Mouse (Mus musculus) liver, adult 2 months (tissue): ENCODE measurements around the gene Rab30. TPM values are rescaled to one million over a fixed set of nuclear protein-coding genes. Genes with fewer than 3 reads are reported as not detected.
"Not testable (repeated sequence)": the region's sequence is repeated elsewhere in the genome, so short reads cannot be mapped to it uniquely, and the experiment has no call there.

Source experiments
- DNase-seq: peaks from one replicate; pipeline ENCODE4 v3.0.0-alpha.2; 2011; ENCODE audit warnings: low read depth, low spot score; ENCODE audit errors: extremely low read depth
- H3K27ac ChIP-seq: fragments of 200-500 bp; replicated peaks from 2 replicates; pipeline ENCODE4 v1.5.1; 2012; ENCODE audit warnings: low read depth, mild to moderate bottlenecking, control low read depth, inconsistent platforms, low read length; ENCODE audit not compliant: insufficient read depth
- H3K27me3 ChIP-seq: fragments of 200-500 bp; 2 replicates; pipeline ENCODE4 v1.6.1; 2012; ENCODE audit warnings: mild to moderate bottlenecking, moderate library complexity, low read length, inconsistent platforms; ENCODE audit not compliant: control insufficient read depth, insufficient read depth
- H3K36me3 ChIP-seq: fragments of 200-500 bp; 2 replicates; pipeline ENCODE4 v1.6.1; 2012; ENCODE audit warnings: low read length, inconsistent platforms; ENCODE audit not compliant: control insufficient read depth, insufficient read depth
- H3K4me1 ChIP-seq: fragments of 200-500 bp; 2 replicates; pipeline ENCODE4 v1.6.1; 2011; ENCODE audit warnings: low read length; ENCODE audit not compliant: control insufficient read depth, insufficient read depth
- H3K4me3 ChIP-seq: fragments of 200-500 bp; 2 replicates; pipeline ENCODE4 v1.5.1; 2011; ENCODE audit warnings: low read depth, mild to moderate bottlenecking, control low read depth, low read length, moderate library complexity; ENCODE audit not compliant: insufficient read depth
- H3K79me2 ChIP-seq: fragments of 200-500 bp; 2 replicates; pipeline ENCODE4 v1.6.1; 2012; ENCODE audit warnings: inconsistent platforms, mild to moderate bottlenecking, low read length, moderate library complexity; ENCODE audit not compliant: control insufficient read depth, insufficient read depth
- H3K9ac ChIP-seq: fragments of 200-500 bp; 2 replicates; pipeline ENCODE4 v1.6.1; 2012; ENCODE audit warnings: low read depth, mild to moderate bottlenecking, control low read depth, inconsistent platforms, low read length
- CTCF ChIP-seq: fragments of 200-500 bp; IDR thresholded peaks from 2 replicates; pipeline ENCODE4 v1.5.1; 2011; ENCODE audit warnings: low read depth, low read length, control low read depth
- POLR2A ChIP-seq: fragments of 200-500 bp; IDR thresholded peaks from 2 replicates; pipeline ENCODE4 v1.6.1; 2011; ENCODE audit warnings: low read length, control low read depth; ENCODE audit not compliant: insufficient read depth; ENCODE audit errors: extremely low read depth
- WGBS: fragments of 180-500 bp; shearing (Covaris S2); methylation state at CpG from one replicate; pipeline ENCODE4 v1.1.7; 2018; 5-methylcytosine and 5-hydroxymethylcytosine counted together
- polyA plus RNA-seq: library from polyadenylated mRNA; depleted of rRNA; stranded (reverse); fragments of >200 nt; gene quantifications from 2 replicates; pipeline ENCODE4 v1.2.3, GENCODE M21; 2012
- total RNA-seq: library from RNA; depleted of rRNA; stranded (reverse); fragments of >200 nt; gene quantifications from 2 replicates; pipeline ENCODE4 v1.2.3, GENCODE M21; 2014

The Rab30 gene
- total and polyA plus RNA-seq, 2 experiments = 2.9 to 12.1 TPM

GRCm38 (mm10) chr7:92709573-92709972 is 31.8 kb upstream of the Rab30 start:
- Histone ChIP-seq H3K36me3 (no peaks in the 10 kb centered on the region), H3K9ac (no peak overlapping the region), H3K4me3 (no peak overlapping the region), H3K79me2 (no peaks in the 10 kb centered on the region), H3K27me3 (no peaks in the 10 kb centered on the region), H3K27ac (no peak overlapping the region), H3K4me1 (0 out of 2 replicates have a peak, but pooled peaks cover 3% of the 10 kb centered on the region)
- TF ChIP-seq CTCF (no peak), POLR2A (no peak)
- no peak for DNase-seq
- 61% methylated on average over 2 of the region's 2 CpGs for WGBS

- Histone ChIP-seq H3K27ac (no peak overlapping the region), H3K27me3 (no peaks in the 10 kb centered on the region), H3K9ac (no peak overlapping the region), H3K36me3 (no peaks in the 10 kb centered on the region), H3K79me2 (no peaks in the 10 kb centered on the region), H3K4me1 (no peaks in the 10 kb centered on the region), H3K4me3 (no peak overlapping the region)
- DNase-seq = no peak
- 77% methylated on average over 3 of the region's 3 CpGs for WGBS
- TF ChIP-seq POLR2A = no peak
- TF ChIP-seq CTCF = no peak
Observed at GRCm38 (mm10) chr7:92711593-92711992, 29.8 kb upstream of the Rab30 start.

- Histone ChIP-seq H3K27me3 (no peaks in the 10 kb centered on the region), H3K36me3 (no peaks in the 10 kb centered on the region), H3K4me3 (no peak overlapping the region), H3K9ac (no peak overlapping the region), H3K27ac (no peak overlapping the region), H3K79me2 (no peaks in the 10 kb centered on the region), H3K4me1 (no peaks in the 10 kb centered on the region)
- WGBS = 95% methylated on average over 1 of the region's 1 CpGs
- DNase-seq = no peak
- no peak for TF ChIP-seq POLR2A
- TF ChIP-seq CTCF = no peak
Observed at GRCm38 (mm10) chr7:92715055-92715454, 26.3 kb upstream of the Rab30 start.

GRCm38 (mm10) chr7:92720156-92720905 is 21.1 kb upstream of the Rab30 start:
- no peak overlapping the region for H3K9ac ChIP-seq
- DNase-seq = no peak
- WGBS = 58% methylated on average over 3 of the region's 3 CpGs
- H3K27ac ChIP-seq = no peak overlapping the region
- no peaks in the 10 kb centered on the region for H3K79me2 ChIP-seq
- no peaks in the 10 kb centered on the region for H3K27me3 ChIP-seq
- H3K36me3 ChIP-seq = no peaks in the 10 kb centered on the region
- no peak overlapping the region for H3K4me3 ChIP-seq
- no peak for TF ChIP-seq POLR2A
- TF ChIP-seq CTCF = no peak
- H3K4me1 ChIP-seq = no peaks in the 10 kb centered on the region

GRCm38 (mm10) chr7:92723750-92724149 is 17.7 kb upstream of the Rab30 start:
- H3K27ac ChIP-seq = no peak overlapping the region
- H3K4me3 ChIP-seq = no peak overlapping the region
- TF ChIP-seq POLR2A = no peak
- TF ChIP-seq CTCF = no peak
- no peak overlapping the region for H3K9ac ChIP-seq
- H3K4me1 ChIP-seq = no peaks in the 10 kb centered on the region
- no peaks in the 10 kb centered on the region for H3K79me2 ChIP-seq
- WGBS = 28% methylated on average over 3 of the region's 3 CpGs
- no peaks in the 10 kb centered on the region for H3K36me3 ChIP-seq
- DNase-seq = no peak
- H3K27me3 ChIP-seq = no peaks in the 10 kb centered on the region

GRCm38 (mm10) chr7:92724261-92724660 is 17.1 kb upstream of the Rab30 start:
- Histone ChIP-seq H3K79me2 (no peaks in the 10 kb centered on the region), H3K4me1 (no peaks in the 10 kb centered on the region), H3K36me3 (no peaks in the 10 kb centered on the region), H3K27me3 (no peaks in the 10 kb centered on the region), H3K4me3 (no peak overlapping the region), H3K27ac (no peak overlapping the region), H3K9ac (no peak overlapping the region)
- DNase-seq = no peak
- 73% methylated on average over 4 of the region's 4 CpGs for WGBS
- TF ChIP-seq POLR2A = no peak

- 66% methylated on average over 3 of the region's 3 CpGs for WGBS
- not testable (repeated sequence) for H3K36me3 ChIP-seq, H3K4me1 ChIP-seq, DNase-seq, H3K27ac ChIP-seq, H3K27me3 ChIP-seq, H3K4me3 ChIP-seq, H3K79me2 ChIP-seq, H3K9ac ChIP-seq
Observed at GRCm38 (mm10) chr7:92729583-92729982, 11.8 kb upstream of the Rab30 start.
